Mouse (Mus musculus): Measurements from ENCODE around the gene Kcnk13. TPM values are rescaled to one million over a fixed set of nuclear protein-coding genes. Genes with fewer than 3 reads are reported as not detected.

The Kcnk13 gene
- polyA plus RNA-seq, 1 experiment from 2014 or later: 0.15 TPM

- no peaks in the 10 kb centered on the region for H3K27me3 ChIP-seq (ENCODE audit: control insufficient read depth, insufficient read depth, low read length)
- no peak overlapping the region for H3K9ac ChIP-seq (ENCODE audit: low read depth, low read length)
- no peak overlapping the region for H3K4me2 ChIP-seq (replicated peaks; ENCODE audit: low read depth, low read length)
- no peaks in the 10 kb centered on the region for H3K4me1 ChIP-seq (ENCODE audit: control insufficient read depth, insufficient read depth, low read length)
- ATAC-seq (ENCODE audit: low FRiP score, low TSS enrichment): no peak
- no peak overlapping the region for H3K4me3 ChIP-seq (ENCODE audit: low read length)
- H3K9me3 ChIP-seq (ENCODE audit: control insufficient read depth, low read length): no peaks in the 10 kb centered on the region
- H3K27ac ChIP-seq (ENCODE audit: low read depth, low read length): no peak overlapping the region
- 65% methylated on average over 4 of the region's 4 CpGs for WGBS
- no peaks in the 10 kb centered on the region for H3K36me3 ChIP-seq (ENCODE audit: control insufficient read depth, insufficient read depth, low read length)
These were observed 108.9 kb downstream of the Kcnk13 start for GRCm38 (mm10) chr12:100073201-100073672.

GRCm38 (mm10) chr12:100075715-100076114, 111.4 kb downstream of the Kcnk13 start:
- no peaks in the 10 kb centered on the region for H3K27me3 ChIP-seq (ENCODE audit: control insufficient read depth, insufficient read depth, low read length)
- H3K9me3 ChIP-seq (ENCODE audit: control insufficient read depth, low read length): no peaks in the 10 kb centered on the region
- 74% methylated on average over 4 of the region's 4 CpGs for WGBS
- ATAC-seq (ENCODE audit: low FRiP score, low TSS enrichment): no peak
- no peaks in the 10 kb centered on the region for H3K4me1 ChIP-seq (ENCODE audit: control insufficient read depth, insufficient read depth, low read length)
- H3K4me3 ChIP-seq (ENCODE audit: low read length): no peak overlapping the region
- H3K9ac ChIP-seq (ENCODE audit: low read depth, low read length): no peak overlapping the region
- no peak overlapping the region for H3K4me2 ChIP-seq (replicated peaks; ENCODE audit: low read depth, low read length)
- H3K36me3 ChIP-seq (ENCODE audit: control insufficient read depth, insufficient read depth, low read length): no peaks in the 10 kb centered on the region
- no peak overlapping the region for H3K27ac ChIP-seq (ENCODE audit: low read depth, low read length)

- WGBS: 68% methylated on average over 8 of the region's 8 CpGs
- no peak for ATAC-seq (ENCODE audit: low FRiP score, low TSS enrichment)
- H3K4me3 ChIP-seq (ENCODE audit: low read length): no peak overlapping the region
- no peak overlapping the region for H3K4me2 ChIP-seq (replicated peaks; ENCODE audit: low read depth, low read length)
- H3K27ac ChIP-seq (ENCODE audit: low read depth, low read length): no peak overlapping the region
- H3K9ac ChIP-seq (ENCODE audit: low read depth, low read length): no peak overlapping the region
- peaks cover 8% of the 10 kb centered on the region for H3K4me1 ChIP-seq (ENCODE audit: control insufficient read depth, insufficient read depth, low read length)
- no peaks in the 10 kb centered on the region for H3K36me3 ChIP-seq (ENCODE audit: control insufficient read depth, insufficient read depth, low read length)
- no peaks in the 10 kb centered on the region for H3K27me3 ChIP-seq (ENCODE audit: control insufficient read depth, insufficient read depth, low read length)
- no peaks in the 10 kb centered on the region for H3K9me3 ChIP-seq (ENCODE audit: control insufficient read depth, low read length)
These were observed 115.5 kb downstream of the Kcnk13 start for GRCm38 (mm10) chr12:100079636-100080286.

- WGBS: 78% methylated on average over 3 of the region's 3 CpGs
- no peak for ATAC-seq (ENCODE audit: low FRiP score, low TSS enrichment)
- Histone ChIP-seq H3K27me3 (ENCODE audit: control insufficient read depth, insufficient read depth, low read length) (no peaks in the 10 kb centered on the region), H3K4me1 (ENCODE audit: control insufficient read depth, insufficient read depth, low read length) (peaks cover 8% of the 10 kb centered on the region), H3K36me3 (ENCODE audit: control insufficient read depth, insufficient read depth, low read length) (no peaks in the 10 kb centered on the region), H3K9ac (ENCODE audit: low read depth, low read length) (no peak overlapping the region), H3K27ac (ENCODE audit: low read depth, low read length) (no peak overlapping the region), H3K4me2 (replicated peaks; ENCODE audit: low read depth, low read length) (no peak overlapping the region), H3K9me3 (ENCODE audit: control insufficient read depth, low read length) (no peaks in the 10 kb centered on the region), H3K4me3 (ENCODE audit: low read length) (no peak overlapping the region)
These were observed 123.7 kb downstream of the Kcnk13 start for GRCm38 (mm10) chr12:100088026-100088425.

- no peak overlapping the region for H3K9ac ChIP-seq (ENCODE audit: low read depth, low read length)
- no peaks in the 10 kb centered on the region for H3K27me3 ChIP-seq (ENCODE audit: control insufficient read depth, insufficient read depth, low read length)
- peaks cover 1% of the 10 kb centered on the region for H3K4me1 ChIP-seq (ENCODE audit: control insufficient read depth, insufficient read depth, low read length)
- no peaks in the 10 kb centered on the region for H3K9me3 ChIP-seq (ENCODE audit: control insufficient read depth, low read length)
- no peaks in the 10 kb centered on the region for H3K36me3 ChIP-seq (ENCODE audit: control insufficient read depth, insufficient read depth, low read length)
- no peak overlapping the region for H3K4me3 ChIP-seq (ENCODE audit: low read length)
- no peak overlapping the region for H3K27ac ChIP-seq (ENCODE audit: low read depth, low read length)
- H3K4me2 ChIP-seq (replicated peaks; ENCODE audit: low read depth, low read length): no peak overlapping the region
- ATAC-seq (ENCODE audit: low FRiP score, low TSS enrichment): no peak
- WGBS: 86% methylated on average over 5 of the region's 5 CpGs
These were observed 125.0 kb downstream of the Kcnk13 start for GRCm38 (mm10) chr12:100089265-100089664.

- no peak for ATAC-seq (ENCODE audit: low FRiP score, low TSS enrichment)
- Histone ChIP-seq H3K4me2 (replicated peaks; ENCODE audit: low read depth, low read length) (no peak overlapping the region), H3K9me3 (ENCODE audit: control insufficient read depth, low read length) (no peaks in the 10 kb centered on the region), H3K9ac (ENCODE audit: low read depth, low read length) (no peak overlapping the region), H3K36me3 (ENCODE audit: control insufficient read depth, insufficient read depth, low read length) (no peaks in the 10 kb centered on the region), H3K4me3 (ENCODE audit: low read length) (no peak overlapping the region), H3K27me3 (ENCODE audit: control insufficient read depth, insufficient read depth, low read length) (no peaks in the 10 kb centered on the region), H3K4me1 (ENCODE audit: control insufficient read depth, insufficient read depth, low read length) (no peaks in the 10 kb centered on the region), H3K27ac (ENCODE audit: low read depth, low read length) (no peak overlapping the region)
- WGBS: 91% methylated on average over 4 of the region's 4 CpGs
These were observed 126.5 kb downstream of the Kcnk13 start for GRCm38 (mm10) chr12:100090750-100091149.

GRCm38 (mm10) chr12:100093046-100093445, 128.7 kb downstream of the Kcnk13 start:
- 84% methylated on average over 11 of the region's 11 CpGs for WGBS
- no peaks in the 10 kb centered on the region for H3K4me1 ChIP-seq (ENCODE audit: control insufficient read depth, insufficient read depth, low read length)
- no peak overlapping the region for H3K4me2 ChIP-seq (replicated peaks; ENCODE audit: low read depth, low read length)
- H3K36me3 ChIP-seq (ENCODE audit: control insufficient read depth, insufficient read depth, low read length): no peaks in the 10 kb centered on the region
- H3K27ac ChIP-seq (ENCODE audit: low read depth, low read length): no peak overlapping the region
- no peaks in the 10 kb centered on the region for H3K9me3 ChIP-seq (ENCODE audit: control insufficient read depth, low read length)
- ATAC-seq (ENCODE audit: low FRiP score, low TSS enrichment): no peak
- H3K27me3 ChIP-seq (ENCODE audit: control insufficient read depth, insufficient read depth, low read length): no peaks in the 10 kb centered on the region
- H3K9ac ChIP-seq (ENCODE audit: low read depth, low read length): no peak overlapping the region
- H3K4me3 ChIP-seq (ENCODE audit: low read length): no peak overlapping the region

- 83% methylated on average over 3 of the region's 3 CpGs for WGBS
- Histone ChIP-seq H3K4me3 (ENCODE audit: low read length) (no peak overlapping the region), H3K36me3 (ENCODE audit: control insufficient read depth, insufficient read depth, low read length) (no peaks in the 10 kb centered on the region), H3K4me2 (replicated peaks; ENCODE audit: low read depth, low read length) (no peak overlapping the region), H3K27me3 (ENCODE audit: control insufficient read depth, insufficient read depth, low read length) (no peaks in the 10 kb centered on the region), H3K9me3 (ENCODE audit: control insufficient read depth, low read length) (no peaks in the 10 kb centered on the region), H3K4me1 (ENCODE audit: control insufficient read depth, insufficient read depth, low read length) (no peaks in the 10 kb centered on the region), H3K9ac (ENCODE audit: low read depth, low read length) (no peak overlapping the region), H3K27ac (ENCODE audit: low read depth, low read length) (no peak overlapping the region)
- ATAC-seq (ENCODE audit: low FRiP score, low TSS enrichment): no peak
These were observed 135.8 kb downstream of the Kcnk13 start for GRCm38 (mm10) chr12:100099971-100100706.

GRCm38 (mm10) chr12:100100707-100101030, 136.4 kb downstream of the Kcnk13 start:
- H3K27me3 ChIP-seq (ENCODE audit: control insufficient read depth, insufficient read depth, low read length): no peaks in the 10 kb centered on the region
- H3K36me3 ChIP-seq (ENCODE audit: control insufficient read depth, insufficient read depth, low read length): no peaks in the 10 kb centered on the region
- H3K4me3 ChIP-seq (ENCODE audit: low read length): no peak overlapping the region
- WGBS: 67% methylated on average over 3 of the region's 3 CpGs
- no peak overlapping the region for H3K9ac ChIP-seq (ENCODE audit: low read depth, low read length)
- no peaks in the 10 kb centered on the region for H3K4me1 ChIP-seq (ENCODE audit: control insufficient read depth, insufficient read depth, low read length)
- H3K4me2 ChIP-seq (replicated peaks; ENCODE audit: low read depth, low read length): no peak overlapping the region
- H3K27ac ChIP-seq (ENCODE audit: low read depth, low read length): no peak overlapping the region
- H3K9me3 ChIP-seq (ENCODE audit: control insufficient read depth, low read length): no peaks in the 10 kb centered on the region
- ATAC-seq (ENCODE audit: low FRiP score, low TSS enrichment): no peak
